Mouse (Mus musculus): ENCODE measurements around the gene Amn.

Gene Amn

DNA sequence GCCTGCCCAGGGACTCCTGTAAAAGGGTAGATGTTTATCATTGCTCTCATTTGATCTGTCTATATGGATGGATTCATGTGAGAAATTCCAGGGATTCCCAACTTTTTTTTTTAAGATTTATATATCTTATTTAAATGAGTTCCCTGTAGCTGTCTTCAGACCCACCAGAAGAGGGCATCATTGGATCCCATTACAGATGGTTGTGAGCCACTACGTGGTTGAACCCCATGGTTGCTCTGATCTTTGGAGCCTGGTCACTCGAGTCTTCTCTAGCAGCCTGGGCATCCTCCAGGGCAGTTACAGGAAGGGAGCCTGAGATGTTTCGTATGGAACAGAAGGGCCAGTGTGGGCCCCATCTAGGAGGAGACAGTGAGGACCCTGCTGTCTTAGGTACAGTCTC is 21.8 kb upstream of the Amn start:
- Histone ChIP-seq H3K4me1 (replicated peaks; ENCODE audit: low read depth, low read length) (peaks cover 13% of the 10 kb centered on the region), H3K36me3 (ENCODE audit: insufficient read depth, low read length) (peaks cover 53% of the 10 kb centered on the region), H3K27me3 (ENCODE audit: insufficient read depth, low read length) (no peaks in the 10 kb centered on the region), H3K4me3 (replicated peaks; ENCODE audit: low read length) (no peak overlapping the region), H3K9me3 (ENCODE audit: low read length) (no peaks in the 10 kb centered on the region)
- TF ChIP-seq POU5F1 (IDR thresholded peaks at IDR 0.05; ENCODE audit: borderline replicate concordance, low read length) (no peak), CTCF (conservative IDR thresholded peaks at IDR 0.05; ENCODE audit: low read length) (no peak), NANOG (IDR thresholded peaks at IDR 0.05; ENCODE audit: borderline replicate concordance, low read length) (no peak)

DNA sequence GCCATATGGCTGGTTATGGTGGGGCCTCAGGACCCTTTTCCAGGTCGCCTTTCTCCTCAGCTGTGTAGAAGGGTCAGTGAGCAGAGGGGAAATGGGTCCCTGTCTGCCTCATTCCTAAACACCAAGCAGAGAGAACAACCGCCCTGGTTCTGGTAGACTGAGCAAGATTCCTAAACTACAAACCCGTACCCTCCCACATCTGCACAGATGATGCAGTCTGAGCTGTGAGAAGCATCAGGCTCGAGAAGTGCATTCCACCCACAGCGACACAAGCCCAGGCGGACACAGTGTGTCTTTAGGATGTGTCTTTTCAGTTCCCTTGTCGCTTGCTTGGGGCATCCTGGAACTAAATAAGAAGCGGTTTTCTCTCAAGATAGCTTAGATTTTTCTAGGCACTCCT is 20.8 kb upstream of the Amn start:
- Histone ChIP-seq H3K9me3 (ENCODE audit: low read length) (no peaks in the 10 kb centered on the region), H3K27me3 (ENCODE audit: insufficient read depth, low read length) (no peaks in the 10 kb centered on the region), H3K4me1 (replicated peaks; ENCODE audit: low read depth, low read length) (peaks cover 3% of the 10 kb centered on the region), H3K36me3 (ENCODE audit: insufficient read depth, low read length) (peaks cover 52% of the 10 kb centered on the region), H3K4me3 (replicated peaks; ENCODE audit: low read length) (no peak overlapping the region)
- TF ChIP-seq POU5F1 (IDR thresholded peaks at IDR 0.05; ENCODE audit: borderline replicate concordance, low read length) (no peak), CTCF (conservative IDR thresholded peaks at IDR 0.05; ENCODE audit: low read length) (no peak), NANOG (IDR thresholded peaks at IDR 0.05; ENCODE audit: borderline replicate concordance, low read length) (no peak)

DNA sequence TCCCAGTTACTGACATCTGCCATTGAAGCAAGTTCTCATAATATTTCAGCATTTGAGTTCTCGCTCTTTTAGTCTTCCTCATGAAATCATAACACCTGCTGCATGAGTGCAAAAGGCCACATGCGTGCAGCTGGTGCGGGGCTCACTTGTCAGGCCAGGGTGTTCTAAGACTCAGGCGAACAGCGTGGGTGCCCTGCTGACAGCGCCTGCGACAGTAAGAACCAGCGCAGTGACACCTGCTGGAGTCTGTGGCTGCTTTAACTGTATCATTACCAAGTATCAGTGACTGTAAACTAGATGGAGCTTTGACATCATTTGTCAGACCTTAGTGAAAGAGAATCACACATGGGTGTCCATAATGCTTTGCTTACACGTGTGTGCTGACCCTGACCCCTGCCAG is 19.7 kb upstream of the Amn start:
- no peak for TF ChIP-seq NANOG (IDR thresholded peaks at IDR 0.05; ENCODE audit: borderline replicate concordance, low read length)
- TF ChIP-seq CTCF (conservative IDR thresholded peaks at IDR 0.05; ENCODE audit: low read length): no peak
- no peak for TF ChIP-seq POU5F1 (IDR thresholded peaks at IDR 0.05; ENCODE audit: borderline replicate concordance, low read length)
- H3K4me1 ChIP-seq (replicated peaks; ENCODE audit: low read depth, low read length): no peaks in the 10 kb centered on the region
- no peaks in the 10 kb centered on the region for H3K9me3 ChIP-seq (ENCODE audit: low read length)
- H3K4me3 ChIP-seq (replicated peaks; ENCODE audit: low read length): no peak overlapping the region
- peaks cover 52% of the 10 kb centered on the region for H3K36me3 ChIP-seq (ENCODE audit: insufficient read depth, low read length)
- no peaks in the 10 kb centered on the region for H3K27me3 ChIP-seq (ENCODE audit: insufficient read depth, low read length)

DNA sequence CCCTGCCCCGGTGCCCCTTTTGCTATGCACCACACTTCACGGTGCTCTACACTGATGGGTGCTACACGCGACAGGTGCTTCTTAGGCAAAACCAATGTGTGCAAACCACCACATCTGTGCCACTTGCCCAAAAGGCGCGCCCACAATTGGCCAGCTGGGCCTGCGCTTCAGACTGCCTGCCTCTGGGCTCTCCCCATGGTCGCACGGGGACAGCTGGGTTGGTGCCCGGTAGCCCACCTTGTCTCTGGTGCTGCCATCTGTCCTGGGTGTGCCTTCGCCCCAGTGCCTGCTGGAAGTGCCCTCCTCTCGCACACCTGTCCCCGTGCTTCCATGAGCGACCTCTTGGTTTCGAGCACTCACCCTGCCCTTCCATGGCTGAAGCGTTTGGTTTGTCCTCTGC is 7.2 kb upstream of the Amn start:
- Histone ChIP-seq H3K4me3 (replicated peaks; ENCODE audit: low read length) (no peak overlapping the region), H3K4me1 (replicated peaks; ENCODE audit: low read depth, low read length) (peaks cover 43% of the 10 kb centered on the region), H3K36me3 (ENCODE audit: insufficient read depth, low read length) (peaks cover 48% of the 10 kb centered on the region), H3K27me3 (ENCODE audit: insufficient read depth, low read length) (peaks cover 4% of the 10 kb centered on the region; the same call in 1 of the 2 replicates), H3K9me3 (ENCODE audit: low read length) (no peaks in the 10 kb centered on the region)
- TF ChIP-seq POU5F1 (IDR thresholded peaks at IDR 0.05; ENCODE audit: borderline replicate concordance, low read length) (no peak), CTCF (conservative IDR thresholded peaks at IDR 0.05; ENCODE audit: low read length) (no peak), NANOG (IDR thresholded peaks at IDR 0.05; ENCODE audit: borderline replicate concordance, low read length) (no peak)

DNA sequence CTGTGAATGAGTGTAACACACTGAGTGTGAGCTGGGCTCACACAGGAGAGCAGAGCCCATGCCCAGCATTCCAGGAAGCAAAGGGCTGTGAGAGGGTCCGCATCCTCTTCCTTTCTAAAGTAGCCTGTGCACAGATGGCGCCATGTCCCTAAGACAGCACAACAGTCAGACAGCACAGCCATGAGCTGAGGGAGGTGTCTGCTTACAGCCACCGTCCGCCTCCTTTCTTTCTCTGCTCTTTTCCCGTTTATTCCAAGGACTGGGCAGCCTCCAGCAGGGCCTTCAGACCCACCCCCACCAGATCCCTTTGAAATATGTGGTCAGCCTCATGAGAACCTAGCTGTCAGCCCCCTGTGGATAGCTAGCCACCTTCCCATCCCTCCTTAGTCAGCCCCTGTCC is 5.7 kb upstream of the Amn start:
- peaks cover 19% of the 10 kb centered on the region for H3K27me3 ChIP-seq (ENCODE audit: insufficient read depth, low read length)
- H3K4me3 ChIP-seq (replicated peaks; ENCODE audit: low read length): no peak overlapping the region
- peaks cover 39% of the 10 kb centered on the region for H3K36me3 ChIP-seq (ENCODE audit: insufficient read depth, low read length)
- TF ChIP-seq POU5F1 (IDR thresholded peaks at IDR 0.05; ENCODE audit: borderline replicate concordance, low read length) (no peak), NANOG (IDR thresholded peaks at IDR 0.05; ENCODE audit: borderline replicate concordance, low read length) (no peak), CTCF (conservative IDR thresholded peaks at IDR 0.05; ENCODE audit: low read length) (no peak)
- H3K9me3 ChIP-seq (ENCODE audit: low read length): no peaks in the 10 kb centered on the region
- peaks cover 58% of the 10 kb centered on the region for H3K4me1 ChIP-seq (replicated peaks; ENCODE audit: low read depth, low read length)

DNA sequence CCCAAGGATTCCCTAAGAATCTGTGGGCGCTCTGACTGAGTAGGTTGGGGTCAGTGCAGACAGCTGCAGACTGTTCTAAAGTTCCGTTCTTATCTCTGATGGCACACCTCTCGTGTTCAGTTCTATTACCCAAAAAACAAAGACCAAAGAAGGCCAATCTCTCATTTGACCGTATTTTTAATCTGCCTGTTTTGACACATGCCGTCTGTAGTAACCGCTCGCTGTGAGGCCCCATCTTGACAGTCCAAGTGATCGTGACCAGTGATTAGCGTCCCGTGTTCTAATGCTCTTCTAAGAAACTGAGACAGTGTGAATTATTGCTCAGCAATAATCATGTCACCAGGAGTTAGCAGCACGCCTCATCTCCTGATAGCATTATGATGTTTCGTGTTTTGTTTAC is 4.3 kb upstream of the Amn start:
- H3K4me1 ChIP-seq (replicated peaks; ENCODE audit: low read depth, low read length): peaks cover 61% of the 10 kb centered on the region
- no peak for TF ChIP-seq NANOG (IDR thresholded peaks at IDR 0.05; ENCODE audit: borderline replicate concordance, low read length)
- TF ChIP-seq CTCF (conservative IDR thresholded peaks at IDR 0.05; ENCODE audit: low read length): no peak
- TF ChIP-seq POU5F1 (IDR thresholded peaks at IDR 0.05; ENCODE audit: borderline replicate concordance, low read length): no peak
- peaks cover 27% of the 10 kb centered on the region for H3K36me3 ChIP-seq (ENCODE audit: insufficient read depth, low read length)
- no peaks in the 10 kb centered on the region for H3K9me3 ChIP-seq (ENCODE audit: low read length)
- H3K27me3 ChIP-seq (ENCODE audit: insufficient read depth, low read length): peaks cover 33% of the 10 kb centered on the region
- no peak overlapping the region for H3K4me3 ChIP-seq (replicated peaks; ENCODE audit: low read length)

DNA sequence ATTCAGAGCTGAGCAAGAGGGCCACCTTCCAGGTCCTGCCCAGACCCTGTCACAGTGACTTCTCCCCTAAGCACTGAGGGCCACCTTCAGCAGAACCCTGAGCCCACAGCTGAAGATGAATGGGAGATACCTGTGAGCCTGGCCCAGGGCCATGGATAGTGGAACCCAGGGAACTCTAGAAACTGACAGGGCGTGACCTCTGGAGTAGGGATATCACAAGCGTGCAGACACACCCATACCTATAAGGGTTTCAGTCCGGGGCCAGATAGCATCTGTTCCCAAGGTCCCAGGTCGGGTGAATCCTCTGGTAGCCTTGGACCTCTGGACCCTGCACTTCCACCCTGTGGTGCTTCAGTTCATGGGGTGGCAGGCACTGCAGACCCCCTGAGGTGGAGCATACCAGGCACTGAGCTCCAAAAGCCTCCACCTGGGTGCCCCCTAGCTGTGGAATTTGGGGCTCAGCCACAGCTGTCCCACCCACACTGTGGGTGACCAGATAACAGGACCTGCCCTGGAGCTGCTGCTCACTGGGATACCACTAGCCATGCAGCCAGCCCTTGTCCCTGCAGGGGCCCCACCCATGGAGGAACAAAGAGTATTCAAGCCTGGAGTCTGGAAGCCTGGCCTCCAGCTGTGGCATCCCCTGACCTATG is 3.1 kb upstream of the Amn start:
- H3K27me3 ChIP-seq (ENCODE audit: insufficient read depth, low read length): peaks cover 44% of the 10 kb centered on the region
- H3K4me3 ChIP-seq (replicated peaks; ENCODE audit: low read length): no peak overlapping the region
- peaks cover 16% of the 10 kb centered on the region for H3K36me3 ChIP-seq (ENCODE audit: insufficient read depth, low read length)
- no peaks in the 10 kb centered on the region for H3K9me3 ChIP-seq (ENCODE audit: low read length)
- H3K4me1 ChIP-seq (replicated peaks; ENCODE audit: low read depth, low read length): peaks cover 68% of the 10 kb centered on the region
- TF ChIP-seq CTCF (conservative IDR thresholded peaks at IDR 0.05; ENCODE audit: low read length) (no peak), NANOG (IDR thresholded peaks at IDR 0.05; ENCODE audit: borderline replicate concordance, low read length) (no peak), POU5F1 (IDR thresholded peaks at IDR 0.05; ENCODE audit: borderline replicate concordance, low read length) (no peak)

DNA sequence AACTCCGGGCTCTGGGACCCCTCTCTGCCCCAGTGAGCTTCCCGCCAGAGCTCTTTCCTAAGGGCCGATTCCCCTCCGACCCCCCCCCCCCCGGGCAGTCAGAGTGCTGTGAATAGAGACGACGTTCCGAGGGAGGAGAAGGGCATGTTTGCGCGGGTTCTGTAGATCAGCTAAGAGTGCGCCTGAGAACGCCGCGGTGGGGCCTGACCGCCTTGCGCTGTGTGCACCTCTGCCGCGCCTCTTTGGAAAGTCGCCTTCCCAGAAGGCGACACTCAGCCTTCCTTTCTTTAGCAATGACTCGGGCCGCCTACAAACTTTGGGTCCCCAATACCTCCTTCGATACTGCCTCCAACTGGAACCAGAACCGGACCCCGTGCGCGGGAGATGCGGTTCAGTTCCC is 511 bp downstream of the Amn start:
- H3K27me3 ChIP-seq (ENCODE audit: insufficient read depth, low read length): peaks cover 80% of the 10 kb centered on the region
- peaks cover 81% of the 10 kb centered on the region for H3K4me1 ChIP-seq (replicated peaks; ENCODE audit: low read depth, low read length)
- peak overlapping the region; percentile 73 for H3K4me3 ChIP-seq (replicated peaks; ENCODE audit: low read length)
- H3K9me3 ChIP-seq (ENCODE audit: low read length): no peaks in the 10 kb centered on the region
- no peaks in the 10 kb centered on the region for H3K36me3 ChIP-seq (ENCODE audit: insufficient read depth, low read length)
- no peak for TF ChIP-seq NANOG (IDR thresholded peaks at IDR 0.05; ENCODE audit: borderline replicate concordance, low read length)
- no peak for TF ChIP-seq POU5F1 (IDR thresholded peaks at IDR 0.05; ENCODE audit: borderline replicate concordance, low read length)
- TF ChIP-seq CTCF (conservative IDR thresholded peaks at IDR 0.05; ENCODE audit: low read length): no peak

DNA sequence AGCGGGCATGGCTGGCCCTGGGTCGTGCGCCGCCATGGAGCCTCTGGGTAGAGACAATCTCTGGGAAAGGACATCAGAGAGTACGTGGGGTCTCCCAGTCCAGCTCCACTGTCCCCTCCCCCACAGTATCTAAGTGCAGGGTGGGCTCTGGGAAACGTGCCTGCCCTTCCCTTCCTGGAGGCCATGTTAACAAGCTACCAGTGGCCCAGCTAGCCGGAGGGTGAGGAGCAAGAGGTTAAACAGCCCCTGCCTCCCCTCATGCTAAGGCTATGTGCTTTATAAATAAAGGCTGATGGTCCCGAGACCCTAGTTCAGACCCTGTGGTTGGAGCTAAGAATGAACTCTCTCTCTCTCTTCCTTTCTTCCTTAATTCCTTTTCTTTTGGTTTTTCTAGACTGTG is 1.1 kb downstream of the Amn start:
- peaks cover 81% of the 10 kb centered on the region for H3K4me1 ChIP-seq (replicated peaks; ENCODE audit: low read depth, low read length)
- H3K4me3 ChIP-seq (replicated peaks; ENCODE audit: low read length): peak overlapping the region; percentile 73
- H3K36me3 ChIP-seq (ENCODE audit: insufficient read depth, low read length): no peaks in the 10 kb centered on the region
- peaks cover 85% of the 10 kb centered on the region for H3K27me3 ChIP-seq (ENCODE audit: insufficient read depth, low read length)
- no peaks in the 10 kb centered on the region for H3K9me3 ChIP-seq (ENCODE audit: low read length)
- no peak for TF ChIP-seq POU5F1 (IDR thresholded peaks at IDR 0.05; ENCODE audit: borderline replicate concordance, low read length)
